Mouse (Mus musculus): ENCODE measurements around the gene Shc1.
A peak's percentile ranks its signal among the peaks of the same experiment; 100 is the strongest.

- TF ChIP-seq CTCF (IDR thresholded peaks at IDR 0.05; ENCODE audit: control insufficient read depth, insufficient read depth, low read length) (peak; percentile 91), POLR2A (IDR thresholded peaks at IDR 0.05; ENCODE audit: borderline replicate concordance, control insufficient read depth, low read depth, low read length) (no peak)
Observed at GRCm38 (mm10) chr3:89449541-89449940, 31.3 kb downstream of the Shc1 start.

Measured in bone marrow, adult 2 months (tissue).